Mouse (Mus musculus): ENCODE data around the gene Vcam1.

GRCm38 (mm10) chr3:116080166-116080788 is 49.2 kb downstream of the Vcam1 start:
- TF ChIP-seq POLR2A (IDR thresholded peaks at IDR 0.05; ENCODE audit: insufficient read length, low read depth), result no peak
- TF ChIP-seq CEBPB (IDR thresholded peaks at IDR 0.05; ENCODE audit: insufficient read depth, poor library complexity, severe bottlenecking), result no peak
- no peak for TF ChIP-seq POLR2AphosphoS2 (IDR thresholded peaks at IDR 0.05; ENCODE audit: insufficient read length, low read depth)
- no peak for TF ChIP-seq REST (IDR thresholded peaks at IDR 0.05; ENCODE audit: insufficient read depth, insufficient read length)
- TF ChIP-seq SRF (IDR thresholded peaks at IDR 0.05; ENCODE audit: control insufficient read depth, insufficient read length, low read depth), result no peak
- no peak for TF ChIP-seq USF1 (IDR thresholded peaks at IDR 0.05; ENCODE audit: low read depth)
- no peak for TF ChIP-seq E2F4 (IDR thresholded peaks at IDR 0.05; ENCODE audit: insufficient read depth)
- no peak for TF ChIP-seq MAX (IDR thresholded peaks at IDR 0.05; ENCODE audit: low read depth)
- no peak for TF ChIP-seq TCF12 (IDR thresholded peaks at IDR 0.05; ENCODE audit: insufficient read depth, poor library complexity, severe bottlenecking)
- no peak for TF ChIP-seq MYOD1 (IDR thresholded peaks at IDR 0.05; ENCODE audit: control insufficient read depth in 1 of 3, insufficient read length in 2 of 3, low read depth in 2 of 3)

Measured in myocyte (in vitro differentiated cells).